Mouse (Mus musculus): ENCODE results near the gene Cdh23.

DNA sequence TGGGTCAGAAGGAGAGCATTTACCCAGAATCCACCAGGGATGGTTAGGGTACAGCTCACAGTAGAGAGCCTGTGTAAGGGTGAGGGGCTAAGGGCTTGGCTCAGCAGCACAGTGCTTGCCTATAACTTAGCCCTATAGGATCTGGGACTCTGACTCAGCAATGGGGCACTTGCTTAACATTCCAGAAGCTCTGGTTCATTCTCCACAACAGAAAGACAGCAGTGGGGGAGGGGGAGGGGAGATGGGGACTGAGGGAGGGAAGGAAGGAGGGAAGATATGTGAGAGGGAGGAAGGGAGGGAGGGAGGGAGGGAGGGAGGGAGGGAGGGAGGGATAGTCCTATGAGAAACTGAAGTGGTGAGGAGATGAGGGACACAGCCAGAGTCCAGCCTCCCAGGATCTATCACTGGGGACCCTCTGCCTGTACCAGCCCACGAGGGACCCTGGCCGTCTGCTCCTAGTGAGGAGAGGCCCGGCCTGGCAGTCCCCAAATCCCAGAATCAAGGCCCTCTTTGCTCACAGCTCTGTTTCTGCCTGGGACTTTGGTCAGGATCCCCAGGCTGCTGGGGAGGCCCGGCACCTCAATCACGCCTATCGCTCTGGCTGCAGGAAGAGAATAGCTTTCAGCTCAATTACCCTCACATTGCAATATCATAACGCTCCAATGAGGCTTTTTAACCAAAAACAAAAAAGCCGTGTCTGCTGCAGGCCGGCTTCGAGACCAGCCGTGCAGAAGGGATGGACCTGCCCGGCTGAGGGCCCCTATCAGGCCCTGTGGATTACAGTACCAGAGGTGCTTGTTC, 117.4 kb downstream of the Cdh23 start:
- TF ChIP-seq GATA1 (IDR thresholded peaks at IDR 0.05; ENCODE audit: borderline replicate concordance, low read length) (no peak), FLI1 (IDR thresholded peaks at IDR 0.05; ENCODE audit: low read length) (no peak)
